Mouse (Mus musculus) intestine, postnatal 0 days (tissue): ENCODE results near the gene Ccdc122. TPM values are rescaled to one million over a fixed set of nuclear protein-coding genes. Genes with fewer than 3 reads are reported as not detected.

Experiments
- ATAC-seq: fragments of 200-750 bp; cut with Nextera tagmentation; 2 replicates; pipeline ENCODE4 v1.8.0; 2017; ENCODE audit warnings: mild to moderate bottlenecking, moderate TSS enrichment, moderate library complexity
- H3K27ac ChIP-seq: fragments of 300-500 bp; sonication (generic); 2 replicates; pipeline ENCODE4 v1.5.1; 2014; ENCODE audit warnings: mild to moderate bottlenecking, low read depth, low read length, moderate library complexity
- H3K27me3 ChIP-seq: fragments of 300-500 bp; sonication (generic); replicated peaks from 2 replicates; pipeline ENCODE4 v1.6.1; 2014; ENCODE audit warnings: low read length, mixed read lengths; ENCODE audit not compliant: control insufficient read depth, insufficient read depth
- H3K36me3 ChIP-seq: fragments of 300-500 bp; sonication (generic); 2 replicates; pipeline ENCODE4 v1.6.1; 2014; ENCODE audit warnings: mild to moderate bottlenecking, moderate library complexity; ENCODE audit not compliant: control insufficient read depth, insufficient read depth
- H3K4me1 ChIP-seq: fragments of 300-500 bp; sonication (generic); replicated peaks from 2 replicates; pipeline ENCODE4 v1.6.1; 2014; ENCODE audit warnings: antibody characterized with exemption, low read length, mixed read lengths; ENCODE audit not compliant: control insufficient read depth, insufficient read depth
- H3K4me2 ChIP-seq: fragments of 300-500 bp; sonication (generic); replicated peaks from 2 replicates; pipeline ENCODE4 v1.6.1; 2014; ENCODE audit warnings: low read depth, mild to moderate bottlenecking, moderate library complexity
- H3K4me3 ChIP-seq: fragments of 300-500 bp; sonication (generic); 2 replicates; pipeline ENCODE4 v1.5.1; 2014; ENCODE audit warnings: low read depth, low read length
- H3K9ac ChIP-seq: fragments of 300-500 bp; sonication (generic); 2 replicates; pipeline ENCODE4 v1.6.1; 2014; ENCODE audit warnings: mild to moderate bottlenecking, low read depth, low read length
- H3K9me3 ChIP-seq: fragments of 300-500 bp; sonication (generic); 2 replicates; pipeline ENCODE4 v1.6.1; 2016; ENCODE audit warnings: mixed run types; ENCODE audit not compliant: control insufficient read depth
- CTCF ChIP-seq: sonication (generic); IDR thresholded peaks from 2 replicates; pipeline ENCODE4 v1.5.1; 2016; ENCODE audit warnings: low read depth, mild to moderate bottlenecking, control low read depth, antibody characterized with exemption, moderate library complexity
- WGBS: fragments of 180-500 bp; shearing (Covaris S2); extraction: QIAGEN DNeasy Blood & Tissue Kit; methylation state at CpG from one replicate; pipeline ENCODE4 v1.1.7; 2014; 5-methylcytosine and 5-hydroxymethylcytosine counted together
- polyA plus RNA-seq: library from polyadenylated mRNA; unstranded; fragments of >200 nt; fragmentation: Nextera tagmentation; extraction: Ambion mirVana; gene quantifications from 2 replicates; pipeline ENCODE4 v1.2.1, GENCODE M21; 2015

Ccdc122 gene
- polyA plus RNA-seq, 1 experiment from 2014 or later: 15.0 TPM

DNA sequence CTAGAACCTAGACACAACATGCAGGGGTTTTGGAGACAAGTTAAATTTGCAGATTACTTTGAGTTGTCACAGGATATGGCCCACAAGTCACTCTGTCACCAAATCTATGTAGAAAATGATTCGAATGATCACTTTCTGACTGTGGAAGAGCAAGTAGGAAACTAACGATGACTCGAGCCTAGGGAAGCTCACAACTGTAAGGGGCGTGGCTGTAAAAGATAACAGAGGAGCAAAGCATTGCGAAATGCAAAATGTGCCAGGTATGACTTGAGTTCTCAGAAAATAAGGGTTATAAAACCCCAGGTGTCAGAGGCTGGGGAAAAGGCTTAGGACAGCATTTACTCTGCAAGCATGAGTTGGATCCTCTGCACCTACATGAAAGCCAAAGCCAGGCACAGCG lies 19.4 kb upstream of the Ccdc122 start:
- peak overlapping the region; percentile 62 for H3K4me2 ChIP-seq
- H3K27me3 ChIP-seq: no peaks in the 10 kb centered on the region
- 0 out of 2 replicates have a peak overlapping the region, but pooled peaks have one; percentile 46 for H3K27ac ChIP-seq
- 37% methylated on average over 6 of the region's 6 CpGs for WGBS
- no peak overlapping the region for H3K9ac ChIP-seq
- 0 out of 2 replicates have a peak overlapping the region, but pooled peaks have one; percentile 9 for H3K4me3 ChIP-seq
- no peaks in the 10 kb centered on the region for H3K9me3 ChIP-seq
- no peaks in the 10 kb centered on the region for H3K4me1 ChIP-seq
- no peaks in the 10 kb centered on the region for H3K36me3 ChIP-seq
- no peak for TF ChIP-seq CTCF
- ATAC-seq: peak; percentile 95

DNA sequence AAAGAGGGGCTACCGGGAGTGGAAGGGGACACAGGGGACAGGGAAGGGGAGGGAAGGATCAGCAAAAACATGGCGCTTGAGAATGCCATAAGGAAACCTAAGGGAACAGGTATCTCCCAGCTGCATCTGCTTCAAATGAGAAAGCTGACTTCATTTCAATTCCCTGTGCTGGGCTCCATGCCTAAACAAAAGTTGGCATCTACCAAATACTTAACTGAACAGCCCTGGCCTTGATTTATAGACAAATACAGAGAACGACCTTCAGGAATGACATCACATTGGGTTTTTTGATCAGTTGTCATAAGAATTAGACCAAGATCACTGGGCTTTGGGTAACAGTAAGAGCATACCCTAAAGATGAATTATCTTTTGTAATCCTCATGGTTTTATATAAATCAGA lies 12.1 kb upstream of the Ccdc122 start:
- WGBS: 87% methylated on average over 3 of the region's 3 CpGs
- Histone ChIP-seq H3K36me3 (peaks cover 4% of the 10 kb centered on the region; the same call in 1 of the 2 replicates), H3K9ac (no peak overlapping the region), H3K4me2 (no peak overlapping the region), H3K27me3 (no peaks in the 10 kb centered on the region), H3K4me3 (no peak overlapping the region), H3K27ac (no peak overlapping the region), H3K9me3 (no peaks in the 10 kb centered on the region), H3K4me1 (no peaks in the 10 kb centered on the region)
- no peak for ATAC-seq
- no peak for TF ChIP-seq CTCF

DNA sequence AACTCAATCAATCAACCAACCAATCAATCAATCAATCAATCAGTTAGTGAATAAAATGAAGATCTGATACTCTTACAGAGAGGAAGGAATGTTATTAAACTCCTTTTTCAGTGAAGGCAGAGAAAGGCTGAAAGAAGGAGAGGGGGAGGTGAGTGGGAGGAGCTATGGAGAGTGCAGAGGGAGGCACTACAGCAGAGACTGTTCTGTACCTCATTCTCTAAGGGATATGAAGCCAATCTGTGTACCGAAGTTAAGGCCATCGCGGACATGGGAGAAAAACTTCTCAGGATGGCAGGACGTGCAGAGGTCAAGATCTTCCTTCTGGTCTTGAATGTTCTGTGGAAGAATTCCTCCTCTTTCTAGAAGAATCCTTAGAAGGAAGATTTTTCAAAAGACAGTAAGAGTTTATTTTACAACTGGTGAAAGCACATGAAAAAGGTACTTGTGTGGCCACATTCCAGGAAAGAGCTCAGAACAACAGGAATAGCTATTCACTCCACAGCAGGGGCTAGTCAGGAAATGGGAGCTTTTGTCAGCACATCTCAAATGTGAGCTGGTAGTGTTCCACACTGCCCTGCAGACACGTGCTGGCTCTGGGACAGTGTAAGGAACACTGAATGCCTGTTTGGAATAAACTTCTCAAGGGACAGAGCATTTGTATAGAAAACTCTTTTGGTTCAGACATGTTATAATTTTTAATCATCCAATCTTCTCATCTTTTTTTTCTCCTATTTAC lies 7.1 kb upstream of the Ccdc122 start:
- TF ChIP-seq CTCF: no peak
- 74% methylated on average over 5 of the region's 5 CpGs for WGBS

DNA sequence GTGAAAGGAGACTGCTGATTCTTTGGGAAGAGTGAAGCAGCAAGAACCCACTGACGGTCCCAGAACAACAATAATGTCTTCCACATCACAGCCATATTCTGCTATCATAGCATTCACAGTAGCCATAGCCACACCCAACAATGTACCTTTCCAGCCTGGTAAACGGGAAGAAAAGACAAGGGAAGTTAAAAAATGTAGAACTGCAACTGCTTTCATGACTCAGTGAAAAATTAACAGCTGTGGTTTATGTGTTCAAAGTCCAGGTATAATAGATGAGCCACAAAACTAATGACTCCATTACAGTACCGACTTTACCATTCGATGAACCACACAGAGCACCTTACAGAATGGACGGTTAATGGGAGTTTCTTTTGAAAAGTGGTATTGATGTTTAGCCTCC lies 5.8 kb upstream of the Ccdc122 start:
- H3K36me3 ChIP-seq: peaks cover 6% of the 10 kb centered on the region
- peak; percentile 63 for ATAC-seq
- no peak overlapping the region for H3K9ac ChIP-seq
- no peaks in the 10 kb centered on the region for H3K4me1 ChIP-seq
- no peak overlapping the region for H3K27ac ChIP-seq
- H3K9me3 ChIP-seq: no peaks in the 10 kb centered on the region
- H3K27me3 ChIP-seq: no peaks in the 10 kb centered on the region
- no peak for TF ChIP-seq CTCF
- 48% methylated on average over 5 of the region's 5 CpGs for WGBS
- H3K4me2 ChIP-seq: no peak overlapping the region
- H3K4me3 ChIP-seq: no peak overlapping the region

More for the DNA sequence above, 7.1 kb upstream of the Ccdc122 start:
- no peaks in the 10 kb centered on the region for H3K9me3 ChIP-seq
- H3K27me3 ChIP-seq: no peaks in the 10 kb centered on the region
- ATAC-seq: no peak
- H3K9ac ChIP-seq: no peak overlapping the region
- peaks cover 6% of the 10 kb centered on the region for H3K36me3 ChIP-seq
- H3K4me1 ChIP-seq: no peaks in the 10 kb centered on the region
- H3K4me2 ChIP-seq: no peak overlapping the region
- H3K4me3 ChIP-seq: no peak overlapping the region
- H3K27ac ChIP-seq: no peak overlapping the region

DNA sequence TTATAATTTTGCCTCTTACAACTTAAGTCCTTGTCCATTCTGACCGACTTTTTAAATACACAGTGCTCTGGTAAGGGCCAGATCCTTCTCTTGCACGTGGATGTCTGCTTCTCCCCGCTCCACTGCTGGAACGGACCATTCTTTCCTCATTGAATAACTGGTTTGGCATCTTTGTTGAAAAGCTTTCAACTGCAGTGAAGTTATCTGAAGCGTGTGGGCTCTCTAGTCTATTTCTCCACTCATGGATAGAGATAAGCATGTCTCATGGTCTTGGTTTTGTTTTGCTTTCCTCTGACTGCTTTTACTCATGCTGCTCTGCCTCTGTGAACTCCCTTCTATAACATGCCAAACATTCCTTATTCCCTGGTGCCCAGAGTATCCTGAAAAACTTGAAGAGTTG lies 4.1 kb upstream of the Ccdc122 start:
- H3K27ac ChIP-seq: no peak overlapping the region
- no peak for TF ChIP-seq CTCF
- no peaks in the 10 kb centered on the region for H3K4me1 ChIP-seq
- H3K27me3 ChIP-seq: no peaks in the 10 kb centered on the region
- peaks cover 6% of the 10 kb centered on the region for H3K36me3 ChIP-seq
- H3K4me2 ChIP-seq: no peak overlapping the region
- WGBS: 71% methylated on average over 5 of the region's 5 CpGs
- no peaks in the 10 kb centered on the region for H3K9me3 ChIP-seq
- no peak overlapping the region for H3K9ac ChIP-seq
- no peak overlapping the region for H3K4me3 ChIP-seq
- ATAC-seq: no peak

DNA sequence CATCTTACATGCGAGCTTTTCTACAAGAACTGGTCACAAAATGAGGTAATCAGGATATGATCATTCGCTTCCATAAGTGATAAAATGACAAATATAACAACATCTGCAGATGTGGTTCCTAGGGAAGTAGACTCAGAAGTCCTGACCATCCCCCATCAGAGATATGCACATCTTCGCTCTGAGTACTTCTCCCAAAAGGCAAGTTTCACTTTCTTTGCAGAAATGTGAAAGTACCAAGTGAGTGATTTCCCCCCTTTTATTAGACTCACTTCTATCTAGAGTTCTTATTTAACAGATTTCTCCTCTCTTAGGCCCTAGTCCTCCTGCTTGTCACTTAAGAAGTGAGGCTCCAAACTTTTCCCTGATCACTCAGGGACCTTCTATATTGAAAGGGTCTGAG lies 3.2 kb upstream of the Ccdc122 start:
- no peak overlapping the region for H3K9ac ChIP-seq
- no peaks in the 10 kb centered on the region for H3K9me3 ChIP-seq
- no peak overlapping the region for H3K27ac ChIP-seq
- ATAC-seq: no peak
- peaks cover 6% of the 10 kb centered on the region for H3K36me3 ChIP-seq
- H3K27me3 ChIP-seq: no peaks in the 10 kb centered on the region
- H3K4me3 ChIP-seq: no peak overlapping the region
- no peak for TF ChIP-seq CTCF
- WGBS: 90% methylated on average over 3 of the region's 3 CpGs
- H3K4me2 ChIP-seq: no peak overlapping the region
- 0 out of 2 replicates have a peak, but pooled peaks cover 5% of the 10 kb centered on the region for H3K4me1 ChIP-seq
